Mouse (Mus musculus) left cerebral cortex, postnatal 25 days (tissue): Measurements from ENCODE around the gene Prss22. TPM values are rescaled to one million over a fixed set of nuclear protein-coding genes. Genes with fewer than 3 reads are reported as not detected.
"Not testable (repeated sequence)": the region's sequence is repeated elsewhere in the genome, so short reads cannot be mapped to it uniquely, and the experiment has no call there.

ENCODE experiments used
- DNase-seq, 2 experiments: peaks; one replicate each; pipeline ENCODE4 v3.0.0; 2022; ENCODE audit warnings: low spot score in 2 of 2, mixed read lengths in 1 of 2
- intact Hi-C: fragments of 180-260 bp; cut with DNase I; formaldehyde crosslinking; loops from one replicate; pipeline ENCODE4 v1.15.1; 2025
- microRNA-seq, 2 experiments: library from miRNA; unstranded; fragments of <30 nt; microRNA quantifications; one replicate each; pipeline ENCODE4 v1.2.0; 2022
- total RNA-seq, 2 experiments: library from RNA; stranded (reverse); gene quantifications; 2 replicates each; pipeline ENCODE4 v1.2.3; 2021

The Prss22 gene
- total RNA-seq, 2 experiments from 2014 or later = 1.2 to 1.6 TPM

DNA sequence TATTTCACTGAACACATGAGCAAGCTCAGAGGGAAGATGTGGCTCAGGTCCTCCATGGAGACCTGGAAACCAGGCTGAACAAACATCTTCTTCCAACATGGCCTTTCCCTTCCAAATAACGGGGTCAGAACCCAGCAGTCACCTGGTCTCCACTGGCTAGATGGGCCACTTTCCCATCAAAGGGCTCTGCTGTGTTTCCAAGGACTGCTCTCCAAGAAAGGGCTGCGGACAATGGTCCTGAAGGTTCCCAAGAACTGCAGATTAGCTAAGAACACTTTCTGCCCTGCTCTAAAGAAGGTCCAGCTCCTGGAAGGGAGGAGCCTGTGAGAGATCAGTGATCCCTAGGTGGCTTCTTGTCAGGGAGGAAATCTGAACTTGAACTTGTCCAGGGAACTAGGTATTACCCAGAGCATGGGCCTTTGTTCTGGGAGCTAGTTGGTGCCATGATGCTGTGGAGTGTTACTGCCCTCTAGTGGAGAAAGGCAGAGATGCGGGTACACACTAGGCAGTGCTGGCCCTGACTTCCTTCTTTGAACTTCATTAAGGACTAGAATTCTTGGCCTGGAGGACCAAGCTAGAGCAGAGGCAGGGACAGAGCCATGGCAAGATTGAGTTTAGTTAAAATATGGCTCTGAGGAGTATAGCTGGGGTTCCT lies 37.7 kb downstream of the Prss22 start:
- intact Hi-C loops = loop anchor here (1.0 to 5.0 kb wide), 3 partner anchors 86 to 188 kb away; partner anchors contain the start of gene Flywch1

DNA sequence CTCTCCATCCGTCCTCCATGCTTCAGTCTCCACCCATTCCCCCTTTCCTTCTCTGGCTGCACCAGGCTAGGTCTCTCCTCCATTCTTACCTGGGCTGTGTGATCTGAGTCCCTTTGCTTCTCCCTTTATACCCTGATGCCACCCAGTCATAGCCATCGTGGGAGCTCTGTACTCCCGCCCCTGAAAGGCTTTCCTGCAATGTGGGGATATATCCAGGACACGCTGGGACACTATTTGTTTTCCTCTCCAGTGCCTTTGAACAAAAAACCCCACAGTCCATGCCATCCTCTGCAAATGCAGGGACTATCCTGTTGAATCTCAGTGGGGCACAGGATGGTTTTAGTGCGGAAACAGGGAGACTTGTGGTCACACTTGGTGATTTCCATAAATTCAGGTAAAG lies 42.7 kb downstream of the Prss22 start, which contains the start of gene Sbpl:
Gene Sbpl, minus strand, starts transcription at position 101 of the 400 bp plus-strand sequence.
- intact Hi-C loops = no loop called here
- DNase-seq = no peak

More for the DNA sequence above, 37.7 kb downstream of the Prss22 start:
- peak; percentile 85 to 91 for DNase-seq

DNA sequence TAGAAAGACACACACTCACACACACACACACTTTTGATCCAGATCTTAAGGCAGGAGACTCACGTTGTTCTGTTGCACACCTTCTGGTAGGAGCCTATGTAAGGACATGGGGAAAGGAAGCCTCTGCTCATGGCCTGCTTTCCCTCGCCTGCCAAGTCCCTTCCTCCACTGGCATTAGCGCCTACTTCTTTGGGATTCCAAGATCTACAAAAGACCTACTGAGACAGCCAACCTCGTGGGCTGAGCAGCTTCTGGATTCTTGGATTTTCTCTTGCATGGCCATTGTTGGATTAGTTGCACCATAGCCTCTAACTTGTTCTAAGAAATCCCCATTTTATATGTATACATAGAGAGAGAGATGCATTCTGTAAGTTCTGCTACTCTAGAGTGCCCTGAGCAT lies 47.1 kb downstream of the Prss22 start:
- DNase-seq = peak in 1 of 2 experiments; percentile 11
- intact Hi-C loops = not testable (repeated sequence)

DNA sequence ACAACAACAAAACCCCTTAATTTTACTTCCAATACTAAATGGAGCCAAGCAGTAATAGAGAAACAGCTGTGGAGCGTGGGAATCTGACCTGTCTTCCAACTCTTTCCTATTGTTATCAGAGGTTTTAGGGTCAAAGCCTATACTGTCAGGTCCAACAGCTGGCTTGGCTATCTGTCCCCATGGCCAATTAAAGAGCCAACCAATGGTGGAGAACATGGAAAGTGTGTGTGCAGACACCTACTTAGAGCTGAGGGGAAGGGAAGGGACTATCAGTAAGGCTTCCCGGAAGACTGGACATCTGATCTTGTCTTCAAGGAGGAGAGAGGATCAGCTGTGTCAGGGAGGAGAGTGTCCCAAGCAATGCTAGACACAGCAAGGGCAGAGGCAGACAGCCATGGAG lies 48.8 kb downstream of the Prss22 start:
- DNase-seq = no peak
- intact Hi-C loops = no loop called here

DNA sequence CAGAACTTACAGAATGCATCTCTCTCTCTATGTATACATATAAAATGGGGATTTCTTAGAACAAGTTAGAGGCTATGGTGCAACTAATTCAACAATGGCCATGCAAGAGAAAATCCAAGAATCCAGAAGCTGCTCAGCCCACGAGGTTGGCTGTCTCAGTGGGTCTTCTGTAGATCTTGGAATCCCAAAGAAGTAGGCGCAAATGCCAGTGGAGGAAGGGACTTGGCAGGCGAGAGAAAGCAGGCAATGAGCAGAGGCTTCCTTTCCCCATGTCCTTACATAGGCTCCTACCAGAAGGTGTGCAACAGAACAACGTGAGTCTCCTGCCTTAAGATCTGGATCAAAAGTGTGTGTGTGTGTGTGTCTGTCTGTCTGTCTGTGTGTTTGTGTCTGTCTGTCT lies 50.4 kb downstream of the Prss22 start:
- DNase-seq = peak in 1 of 2 experiments; percentile 57
- intact Hi-C loops = not testable (repeated sequence)

Small RNAs within 50 kb of the gene (microRNA-seq; reads per million reads assigned to microRNA genes)
- gene Gm27700 = 0 reads per million in 2 experiments

Other genes with a start within 250 kb of the Prss22 start
- gene Flywch1, start 226.5 kb downstream of the Prss22 start, total RNA-seq = 100 to 1,000 TPM; 304 to 305 TPM
- gene Flywch2, start 212.0 kb downstream of the Prss22 start, total RNA-seq = 10 to 100 TPM; 14.5 to 15.4 TPM
- 100 to 1,000 TPM; 495 to 577 TPM for gene Srrm2, start 207.6 kb downstream of the Prss22 start, total RNA-seq
- gene Elob, start 169.0 kb downstream of the Prss22 start, total RNA-seq = 100 to 1,000 TPM; 359 to 371 TPM
- gene Prss33, start 162.0 kb downstream of the Prss22 start, total RNA-seq = not detected
- not detected for gene Prss32, start 154.2 kb downstream of the Prss22 start, total RNA-seq
- gene Prss41, start 153.9 kb downstream of the Prss22 start, total RNA-seq = 1 to 10 TPM; 1.1 to 2.3 TPM
- gene Prss21, start 130.0 kb downstream of the Prss22 start, total RNA-seq = not detected
- not detected for gene Dcpp1, start 117.2 kb downstream of the Prss22 start, total RNA-seq
- gene Dcpp2, start 117.2 kb downstream of the Prss22 start, total RNA-seq = not detected
- gene Dcpp3, start 80.6 kb downstream of the Prss22 start, total RNA-seq = not detected
- gene Sbp, start 56.4 kb downstream of the Prss22 start, total RNA-seq = not detected
- not detected for gene Sbpl, start 42.8 kb downstream of the Prss22 start, total RNA-seq
- gene Prss30, start 17.5 kb downstream of the Prss22 start, total RNA-seq = under 1 TPM; 0.30 to 0.44 TPM
- gene Prss27, start 40.0 kb upstream of the Prss22 start, total RNA-seq = not detected
- 10 to 100 TPM; 25.7 to 27.0 TPM for gene Kctd5, start 75.4 kb upstream of the Prss22 start, total RNA-seq
- gene Pdpk1, start 152.8 kb upstream of the Prss22 start, total RNA-seq = 100 to 1,000 TPM; 109 to 112 TPM
- gene Amdhd2, start 165.7 kb upstream of the Prss22 start, total RNA-seq = 10 to 100 TPM; 25.9 to 28.3 TPM
- 1,000 to 10,000 TPM; 1,342 to 1,424 TPM for gene Atp6v0c, start 171.6 kb upstream of the Prss22 start, total RNA-seq
- 10 to 100 TPM; 63.7 to 68.9 TPM for gene Tbc1d24, start 207.5 kb upstream of the Prss22 start, total RNA-seq
- gene Ntn3, start 211.4 kb upstream of the Prss22 start, total RNA-seq = 10 to 100 TPM in 1 of 2 experiments, 1 to 10 TPM in 1; 9.8 to 10.8 TPM
- gene Tedc2, start 222.8 kb upstream of the Prss22 start, total RNA-seq = 1 to 10 TPM; 9.2 to 10.0 TPM